Mouse (Mus musculus) MEL (cell line): Measurements from ENCODE around the gene Arl3. TPM values are rescaled to one million over a fixed set of nuclear protein-coding genes. Genes with fewer than 3 reads are reported as not detected.

Experiments used
- DNase-seq: peaks from one replicate; pipeline ENCODE4 v3.0.0; 2011; ENCODE audit warnings: low read depth, low spot score
- H3K27ac ChIP-seq: 2 replicates; pipeline ENCODE4 v1.5.1; 2012; ENCODE audit warnings: low read depth, mild to moderate bottlenecking, control low read depth, low read length, moderate library complexity; ENCODE audit not compliant: control insufficient read depth
- H3K27me3 ChIP-seq, 2 experiments: fragments of 150-350 bp in 1 of 2; sonication (generic) in 1 of 2; 2 replicates each; pipeline ENCODE4 v1.6.1; 2012; ENCODE audit warnings: low read length in 2 of 2, mild to moderate bottlenecking in 2 of 2, improper control_type of control experiment in 1 of 2, moderate library complexity in 1 of 2; ENCODE audit not compliant: insufficient read depth in 2 of 2, control insufficient read depth in 1 of 2
- H3K36me3 ChIP-seq, 2 experiments: 2 replicates each; pipeline ENCODE4 v1.6.1; 2012 to 2014; ENCODE audit warnings: low read length in 2 of 2, improper control_type of control experiment in 1 of 2, inconsistent platforms in 1 of 2, mild to moderate bottlenecking in 1 of 2; ENCODE audit not compliant: insufficient read depth in 2 of 2, control insufficient read depth in 1 of 2
- H3K4me1 ChIP-seq, 2 experiments: fragments of 150-350 bp in 1 of 2; sonication (generic) in 1 of 2; 2 replicates each; pipeline ENCODE4 v1.6.1; 2012; ENCODE audit warnings: low read length in 2 of 2, improper control_type of control experiment in 1 of 2, mild to moderate bottlenecking in 1 of 2; ENCODE audit not compliant: insufficient read depth in 2 of 2, control insufficient read depth in 1 of 2
- H3K4me3 ChIP-seq, 2 experiments: fragments of 150-350 bp in 1 of 2; sonication (generic) in 1 of 2; 2 replicates each; pipeline ENCODE4 v1.5.1; 2012; ENCODE audit warnings: low read depth in 2 of 2, low read length in 2 of 2, mild to moderate bottlenecking in 2 of 2, moderate library complexity in 2 of 2, control low read depth in 1 of 2, improper control_type of control experiment in 1 of 2; ENCODE audit not compliant: control insufficient read depth in 1 of 2, insufficient read depth in 1 of 2
- H3K79me2 ChIP-seq: 2 replicates; pipeline ENCODE4 v1.6.1; 2012; ENCODE audit warnings: mild to moderate bottlenecking, low read length, moderate library complexity; ENCODE audit not compliant: control insufficient read depth, poor library complexity, insufficient read depth
- H3K9ac ChIP-seq: 2 replicates; pipeline ENCODE4 v1.6.1; 2012; ENCODE audit warnings: low read depth, mild to moderate bottlenecking, control low read depth, low read length, moderate library complexity; ENCODE audit not compliant: control insufficient read depth, poor library complexity, severe bottlenecking
- H3K9me3 ChIP-seq: fragments of 150-350 bp; sonication (generic); replicated peaks from 2 replicates; pipeline ENCODE4 v1.6.1; 2012; ENCODE audit warnings: mild to moderate bottlenecking, low read length, improper control_type of control experiment, moderate library complexity; ENCODE audit not compliant: insufficient read depth
- BHLHE40 ChIP-seq: IDR thresholded peaks from 2 replicates; pipeline ENCODE4 v1.6.1; 2012; ENCODE audit warnings: low read depth, mild to moderate bottlenecking, inconsistent platforms, low read length, improper control_type of control experiment, borderline replicate concordance
- CHD1 ChIP-seq: IDR thresholded peaks from 2 replicates; pipeline ENCODE4 v1.6.1; 2012; ENCODE audit warnings: low read depth, mild to moderate bottlenecking, inconsistent platforms, low read length, improper control_type of control experiment
- CHD2 ChIP-seq: IDR thresholded peaks from 2 replicates; pipeline ENCODE4 v1.6.1; 2011; ENCODE audit warnings: low read length, improper control_type of control experiment
- CTCF ChIP-seq, 3 experiments: IDR thresholded peaks in 2 of 3; conservative IDR thresholded peaks in 1 of 3; 2 replicates each; pipeline ENCODE4 v1.5.1; 2011 to 2012; ENCODE audit warnings: low read length in 3 of 3, low read depth in 2 of 3, mild to moderate bottlenecking in 2 of 3, improper control_type of control experiment in 1 of 3, inconsistent platforms in 1 of 3, mixed read lengths in 1 of 3, moderate library complexity in 1 of 3; ENCODE audit not compliant: control insufficient read depth in 1 of 3, insufficient read depth in 1 of 3, poor library complexity in 1 of 3, severe bottlenecking in 1 of 3
- ELF1 ChIP-seq: IDR thresholded peaks from 2 replicates; pipeline ENCODE4 v1.6.1; 2014; ENCODE audit warnings: low read depth, mild to moderate bottlenecking, inconsistent platforms, low read length, improper control_type of control experiment, moderate library complexity
- EP300 ChIP-seq, 2 experiments: IDR thresholded peaks; 2 replicates each; pipeline ENCODE4 v1.6.1; 2011; ENCODE audit warnings: improper control_type of control experiment in 2 of 2, low read length in 2 of 2, low read depth in 1 of 2, mild to moderate bottlenecking in 1 of 2
- ETS1 ChIP-seq: IDR thresholded peaks from 2 replicates; pipeline ENCODE4 v1.6.1; 2012; ENCODE audit warnings: low read depth, mild to moderate bottlenecking, inconsistent platforms, low read length, improper control_type of control experiment, moderate library complexity
- GATA1 ChIP-seq: IDR thresholded peaks from 2 replicates; pipeline ENCODE4 v1.6.1; 2011; ENCODE audit warnings: low read depth, low read length, improper control_type of control experiment
- HCFC1 ChIP-seq: IDR thresholded peaks from 2 replicates; pipeline ENCODE4 v1.6.1; 2012; ENCODE audit warnings: low read depth, mild to moderate bottlenecking, inconsistent platforms, low read length, improper control_type of control experiment, moderate library complexity
- JUND ChIP-seq: IDR thresholded peaks from 2 replicates; pipeline ENCODE4 v1.6.1; 2011; ENCODE audit warnings: low read depth, mild to moderate bottlenecking, improper control_type of control experiment, low read length
- KAT2A ChIP-seq: conservative IDR thresholded peaks from 2 replicates; pipeline ENCODE4 v1.6.1; 2012; ENCODE audit warnings: low read depth, low read length, improper control_type of control experiment, inconsistent platforms
- MAFK ChIP-seq: IDR thresholded peaks from 2 replicates; pipeline ENCODE4 v1.6.1; 2011; ENCODE audit warnings: low read depth, mild to moderate bottlenecking, low read length, improper control_type of control experiment, borderline replicate concordance
- MAX ChIP-seq: IDR thresholded peaks from 2 replicates; pipeline ENCODE4 v1.6.1; 2011; ENCODE audit warnings: low read length, improper control_type of control experiment
- MEF2A ChIP-seq: IDR thresholded peaks from 2 replicates; pipeline ENCODE4 v1.6.1; 2014; ENCODE audit warnings: low read depth, mild to moderate bottlenecking, inconsistent platforms, low read length, improper control_type of control experiment; ENCODE audit not compliant: poor library complexity, insufficient replicate concordance, severe bottlenecking; ENCODE audit errors: extremely low read depth
- MYC ChIP-seq: IDR thresholded peaks from 2 replicates; pipeline ENCODE4 v1.6.1; 2011; ENCODE audit warnings: low read depth, mild to moderate bottlenecking, low read length, improper control_type of control experiment, moderate library complexity
- NELFE ChIP-seq: IDR thresholded peaks from 2 replicates; pipeline ENCODE4 v1.6.1; 2011; ENCODE audit warnings: low read depth, low read length, improper control_type of control experiment
- POLR2AphosphoS2 ChIP-seq: IDR thresholded peaks from 2 replicates; pipeline ENCODE4 v1.6.1; 2011; ENCODE audit warnings: low read length, improper control_type of control experiment
- RAD21 ChIP-seq: IDR thresholded peaks from 2 replicates; pipeline ENCODE4 v1.6.1; 2011; ENCODE audit warnings: mild to moderate bottlenecking, low read depth, low read length, improper control_type of control experiment
- RCOR1 ChIP-seq: IDR thresholded peaks from 2 replicates; pipeline ENCODE4 v1.6.1; 2012; ENCODE audit warnings: low read depth, mild to moderate bottlenecking, inconsistent platforms, low read length, improper control_type of control experiment
- SIN3A ChIP-seq: IDR thresholded peaks from 2 replicates; pipeline ENCODE4 v1.6.1; 2012; ENCODE audit warnings: low read length, improper control_type of control experiment, inconsistent platforms
- TCF12 ChIP-seq: IDR thresholded peaks from 2 replicates; pipeline ENCODE4 v1.6.1; 2014; ENCODE audit warnings: low read depth, mild to moderate bottlenecking, inconsistent platforms, low read length, improper control_type of control experiment, moderate library complexity
- USF1 ChIP-seq: IDR thresholded peaks from 2 replicates; pipeline ENCODE4 v1.6.1; 2014; ENCODE audit warnings: low read depth, mild to moderate bottlenecking, inconsistent platforms, low read length, improper control_type of control experiment, moderate library complexity
- USF2 ChIP-seq, 2 experiments: IDR thresholded peaks; 2 replicates each; pipeline ENCODE4 v1.6.1; 2011 to 2012; ENCODE audit warnings: improper control_type of control experiment in 2 of 2, low read length in 2 of 2, borderline replicate concordance in 1 of 2, inconsistent platforms in 1 of 2, low read depth in 1 of 2, mild to moderate bottlenecking in 1 of 2; ENCODE audit not compliant: insufficient read depth in 1 of 2
- ZC3H11A ChIP-seq: IDR thresholded peaks from 2 replicates; pipeline ENCODE4 v1.6.1; 2012; ENCODE audit warnings: low read depth, mild to moderate bottlenecking, inconsistent platforms, low read length, improper control_type of control experiment
- ZKSCAN1 ChIP-seq: IDR thresholded peaks from 2 replicates; pipeline ENCODE4 v1.6.1; 2012; ENCODE audit warnings: low read depth, mild to moderate bottlenecking, inconsistent platforms, low read length, improper control_type of control experiment, moderate library complexity
- ZNF384 ChIP-seq: IDR thresholded peaks from 2 replicates; pipeline ENCODE4 v1.6.1; 2012; ENCODE audit warnings: low read depth, mild to moderate bottlenecking, inconsistent platforms, low read length, improper control_type of control experiment
- polyA plus RNA-seq, 2 experiments: library from polyadenylated mRNA; stranded (reverse) in 1 of 2; unstranded in 1 of 2; fragments of >175 nt in 1 of 2; fragments of >200 nt in 1 of 2; gene quantifications; 2 replicates each; pipeline versions ENCODE4 v1.2.1 to v1.2.4; 2012; ENCODE audit warnings: low replicate concordance in 2 of 2, low read depth in 1 of 2; ENCODE audit not compliant: insufficient read length in 2 of 2, insufficient read depth in 1 of 2, missing spikeins in 1 of 2
- total RNA-seq: library from RNA; depleted of rRNA; stranded (reverse); fragments of 300-350 nt; gene quantifications from 2 replicates; pipeline ENCODE4 v1.2.3, GENCODE M21; 2012

The Arl3 gene
- total and polyA plus RNA-seq, 3 experiments = 62.4 to 123 TPM; not detected in 1

DNA sequence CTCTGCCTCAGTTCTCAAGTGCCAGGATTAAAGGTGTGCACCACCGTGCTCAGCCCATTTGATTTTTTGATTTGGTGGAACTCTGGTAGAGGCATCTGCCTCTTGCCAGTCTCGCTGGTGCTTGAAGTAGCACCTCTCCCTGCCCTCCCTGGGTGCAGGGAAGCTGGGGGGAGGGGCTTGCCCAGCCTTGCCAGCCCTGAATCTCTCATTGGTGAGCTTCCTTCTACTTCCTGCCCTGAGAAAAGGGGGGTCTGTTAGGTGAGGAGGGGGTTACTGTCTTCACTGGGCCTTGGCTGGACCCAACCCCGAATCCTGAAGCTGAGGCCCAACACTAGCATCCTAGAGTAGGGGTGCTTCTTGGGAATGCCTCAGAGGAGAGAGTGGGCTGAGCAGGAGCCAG, 64.3 kb downstream of the Arl3 start (continued):
- TF ChIP-seq RCOR1 = no peak

DNA sequence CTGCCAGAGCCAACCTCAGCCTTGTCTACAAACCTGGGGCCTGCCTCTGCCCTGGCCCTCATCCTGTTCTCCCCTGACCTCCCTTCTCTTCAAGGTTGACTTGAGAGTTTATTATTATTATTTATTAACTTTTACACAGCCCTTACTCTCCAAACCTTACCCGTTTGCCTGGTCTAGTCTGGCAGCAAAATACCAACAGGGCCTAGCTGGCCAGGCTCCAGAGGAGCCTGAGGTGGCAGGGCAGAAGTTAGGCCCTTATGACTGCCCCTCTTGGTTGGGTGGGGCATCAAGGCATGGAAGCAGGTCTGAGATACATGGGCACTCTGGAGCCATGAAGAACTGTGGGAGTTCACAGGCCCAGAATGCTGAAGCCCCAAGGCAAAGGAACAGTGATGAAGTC, 65.2 kb downstream of the Arl3 start:
- peaks cover 86% of the 10 kb centered on the region for H3K79me2 ChIP-seq
- no peak overlapping the region for H3K9ac ChIP-seq
- peaks cover 12 to 43% of the 10 kb centered on the region in 2 experiments for H3K36me3 ChIP-seq
- peaks cover 22 to 54% of the 10 kb centered on the region in 2 experiments for H3K4me1 ChIP-seq
- H3K27me3 ChIP-seq = no peaks in the 10 kb centered on the region
- H3K4me3 ChIP-seq = no peak overlapping the region
- no peak overlapping the region for H3K27ac ChIP-seq
- no peak for DNase-seq
- TF ChIP-seq SIN3A = no peak
- no peak for TF ChIP-seq ZC3H11A
- TF ChIP-seq JUND = no peak
- no peak for TF ChIP-seq ZKSCAN1
- TF ChIP-seq CHD1 = no peak
- no peak for TF ChIP-seq ELF1
- TF ChIP-seq POLR2AphosphoS2 = no peak
- TF ChIP-seq CHD2 = no peak
- TF ChIP-seq CTCF (IDR thresholded peaks at IDR 0.05 in 2 of 3, conservative IDR thresholded peaks at IDR 0.05 in 1 of 3; ENCODE audit: control insufficient read depth in 1 of 3, insufficient read depth in 1 of 3, low read depth in 2 of 3, low read length in 3 of 3, poor library complexity in 1 of 3, severe bottlenecking in 1 of 3) = no peak
- TF ChIP-seq USF1 = no peak
- no peak for TF ChIP-seq BHLHE40
- no peak for TF ChIP-seq ETS1
- TF ChIP-seq TCF12 = no peak
- TF ChIP-seq KAT2A = no peak
- no peak for TF ChIP-seq NELFE
- TF ChIP-seq HCFC1 = no peak
- TF ChIP-seq EP300 (IDR thresholded peaks at IDR 0.05; ENCODE audit: low read depth in 1 of 2, low read length in 2 of 2) = no peak
- no peak for TF ChIP-seq MEF2A
- TF ChIP-seq GATA1 = no peak
- TF ChIP-seq ZNF384 = no peak
- no peaks in the 10 kb centered on the region for H3K9me3 ChIP-seq

DNA sequence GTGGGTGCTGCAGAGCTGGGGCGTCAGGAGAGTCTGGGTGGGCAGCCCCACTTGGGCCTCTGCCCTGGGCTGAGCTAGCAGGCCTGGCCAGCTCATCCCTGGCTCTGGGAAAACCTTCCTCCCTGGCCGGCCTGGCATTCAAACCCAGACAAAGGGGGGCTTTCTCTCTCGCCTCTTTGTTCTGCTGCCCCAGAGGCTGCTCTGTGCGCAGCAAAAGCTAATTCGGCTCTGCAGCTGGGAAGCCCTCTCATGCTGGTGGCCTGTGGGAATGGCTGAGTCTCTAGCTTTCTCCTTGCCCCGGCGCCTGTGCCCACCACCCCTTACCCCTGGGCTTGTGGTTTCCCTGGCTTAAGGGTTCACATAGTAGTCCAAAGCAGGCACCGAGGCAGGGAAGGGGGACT, 65.8 kb downstream of the Arl3 start:
- Histone ChIP-seq H3K79me2 (peaks cover 92% of the 10 kb centered on the region), H3K4me1 (peaks cover 22 to 54% of the 10 kb centered on the region in 2 experiments), H3K36me3 (peaks cover 12 to 43% of the 10 kb centered on the region in 2 experiments), H3K27me3 (no peaks in the 10 kb centered on the region), H3K27ac (no peak overlapping the region), H3K9ac (no peak overlapping the region), H3K9me3 (no peaks in the 10 kb centered on the region), H3K4me3 (no peak overlapping the region)
- DNase-seq = no peak
- TF ChIP-seq USF1 (no peak), TCF12 (no peak), EP300 (IDR thresholded peaks at IDR 0.05; ENCODE audit: low read depth in 1 of 2, low read length in 2 of 2) (no peak), MEF2A (no peak), USF2 (IDR thresholded peaks at IDR 0.05; ENCODE audit: borderline replicate concordance in 1 of 2, insufficient read depth in 1 of 2, low read depth in 1 of 2, low read length in 2 of 2) (no peak), MYC (no peak), MAX (no peak), MAFK (no peak), ELF1 (no peak), ZKSCAN1 (no peak), RAD21 (no peak), CHD1 (no peak), ZNF384 (no peak)
